Mouse (Mus musculus): ENCODE data around the gene Usp46. TPM values are rescaled to one million over a fixed set of nuclear protein-coding genes. Genes with fewer than 3 reads are reported as not detected.
A peak's percentile ranks its signal among the peaks of the same experiment; 100 is the strongest.
"Not testable (repeated sequence)": the region's sequence is repeated elsewhere in the genome, so short reads cannot be mapped to it uniquely, and the experiment has no call there.

Gene Usp46
- polyA plus RNA-seq, 1 experiment from 2014 or later: 24.8 TPM

GRCm38 (mm10) chr5:74092833-74093555 is 24.8 kb upstream of the Usp46 start:
- H3K4me2 ChIP-seq: peak overlapping the region; percentile 84
- under 1% methylated on average over 57 of the region's 57 CpGs for WGBS
- peak overlapping the region; percentile 95 for H3K9ac ChIP-seq
- ATAC-seq: peak; percentile 99
- peaks cover 27% of the 10 kb centered on the region for H3K36me3 ChIP-seq (ENCODE audit: poor library complexity, severe bottlenecking)
- H3K27ac ChIP-seq: peak overlapping the region; percentile 81
- H3K9me3 ChIP-seq (replicated peaks): no peaks in the 10 kb centered on the region
- peaks cover 15% of the 10 kb centered on the region for H3K4me1 ChIP-seq
- H3K27me3 ChIP-seq: no peaks in the 10 kb centered on the region
- H3K4me3 ChIP-seq: peak overlapping the region; percentile 90

- Histone ChIP-seq H3K9ac (no peak overlapping the region), H3K9me3 (replicated peaks) (no peaks in the 10 kb centered on the region), H3K27ac (no peak overlapping the region), H3K27me3 (no peaks in the 10 kb centered on the region), H3K4me3 (peak overlapping the region; percentile 90), H3K36me3 (ENCODE audit: poor library complexity, severe bottlenecking) (peaks cover 23% of the 10 kb centered on the region), H3K4me2 (peak overlapping the region; percentile 84), H3K4me1 (peaks cover 15% of the 10 kb centered on the region)
- 47% methylated on average over 4 of the region's 4 CpGs for WGBS
- no peak for ATAC-seq
These were observed 24.2 kb upstream of the Usp46 start for GRCm38 (mm10) chr5:74092481-74092832.

GRCm38 (mm10) chr5:74089643-74090042 is 21.4 kb upstream of the Usp46 start:
- Histone ChIP-seq H3K9ac (no peak overlapping the region), H3K27me3 (no peaks in the 10 kb centered on the region), H3K9me3 (replicated peaks) (no peaks in the 10 kb centered on the region), H3K4me1 (peaks cover 10% of the 10 kb centered on the region), H3K4me3 (no peak overlapping the region), H3K27ac (no peak overlapping the region), H3K36me3 (ENCODE audit: poor library complexity, severe bottlenecking) (peaks cover under 1% of the 10 kb centered on the region), H3K4me2 (no peak overlapping the region)
- ATAC-seq: no peak
- 90% methylated on average over 3 of the region's 3 CpGs for WGBS

GRCm38 (mm10) chr5:74081756-74082155 is 13.5 kb upstream of the Usp46 start:
- no peak overlapping the region for H3K4me2 ChIP-seq
- H3K36me3 ChIP-seq (ENCODE audit: poor library complexity, severe bottlenecking): no peaks in the 10 kb centered on the region
- no peaks in the 10 kb centered on the region for H3K4me1 ChIP-seq
- H3K27ac ChIP-seq: no peak overlapping the region
- H3K27me3 ChIP-seq: peaks cover 16% of the 10 kb centered on the region
- 93% methylated on average over 6 of the region's 6 CpGs for WGBS
- no peak overlapping the region for H3K9ac ChIP-seq
- H3K4me3 ChIP-seq: no peak overlapping the region
- no peaks in the 10 kb centered on the region for H3K9me3 ChIP-seq (replicated peaks)
- ATAC-seq: no peak

GRCm38 (mm10) chr5:74078861-74079615 is 10.8 kb upstream of the Usp46 start:
- no peaks in the 10 kb centered on the region for H3K36me3 ChIP-seq (ENCODE audit: poor library complexity, severe bottlenecking)
- WGBS: 83% methylated on average over 11 of the region's 11 CpGs
- no peaks in the 10 kb centered on the region for H3K9me3 ChIP-seq (replicated peaks)
- H3K4me2 ChIP-seq: no peak overlapping the region
- H3K27ac ChIP-seq: no peak overlapping the region
- no peaks in the 10 kb centered on the region for H3K4me1 ChIP-seq
- H3K4me3 ChIP-seq: no peak overlapping the region
- ATAC-seq: no peak
- peaks cover 20% of the 10 kb centered on the region for H3K27me3 ChIP-seq
- no peak overlapping the region for H3K9ac ChIP-seq

GRCm38 (mm10) chr5:74078400-74078799 is 10.2 kb upstream of the Usp46 start:
- H3K4me1 ChIP-seq: no peaks in the 10 kb centered on the region
- no peak overlapping the region for H3K9ac ChIP-seq
- no peak overlapping the region for H3K4me3 ChIP-seq
- no peak overlapping the region for H3K4me2 ChIP-seq
- no peaks in the 10 kb centered on the region for H3K9me3 ChIP-seq (replicated peaks)
- peaks cover 20% of the 10 kb centered on the region for H3K27me3 ChIP-seq
- no peaks in the 10 kb centered on the region for H3K36me3 ChIP-seq (ENCODE audit: poor library complexity, severe bottlenecking)
- H3K27ac ChIP-seq: no peak overlapping the region
- WGBS: 93% methylated on average over 1 of the region's 1 CpGs
- no peak for ATAC-seq

- Histone ChIP-seq H3K9ac (no peak overlapping the region), H3K27me3 (peaks cover 20% of the 10 kb centered on the region), H3K9me3 (replicated peaks) (no peaks in the 10 kb centered on the region), H3K4me2 (no peak overlapping the region), H3K4me1 (no peaks in the 10 kb centered on the region), H3K4me3 (no peak overlapping the region), H3K36me3 (ENCODE audit: poor library complexity, severe bottlenecking) (no peaks in the 10 kb centered on the region), H3K27ac (no peak overlapping the region)
- ATAC-seq: no peak
- 37% methylated on average over 8 of the region's 8 CpGs for WGBS
These were observed 9.7 kb upstream of the Usp46 start for GRCm38 (mm10) chr5:74077959-74078358.

- Histone ChIP-seq H3K4me3 (no peak overlapping the region), H3K4me2 (no peak overlapping the region), H3K9me3 (replicated peaks) (no peaks in the 10 kb centered on the region), H3K27ac (no peak overlapping the region), H3K27me3 (peaks cover 20% of the 10 kb centered on the region), H3K4me1 (no peaks in the 10 kb centered on the region), H3K9ac (no peak overlapping the region), H3K36me3 (ENCODE audit: poor library complexity, severe bottlenecking) (no peaks in the 10 kb centered on the region)
- 4% methylated on average over 9 of the region's 9 CpGs for WGBS
- ATAC-seq: no peak
These were observed 8.5 kb upstream of the Usp46 start for GRCm38 (mm10) chr5:74076759-74077158.

- WGBS: 90% methylated on average over 5 of the region's 5 CpGs
- H3K9me3 ChIP-seq (replicated peaks); H3K27me3 ChIP-seq; H3K4me3 ChIP-seq; ATAC-seq; H3K9ac ChIP-seq; H3K4me2 ChIP-seq; H3K36me3 ChIP-seq (ENCODE audit: poor library complexity, severe bottlenecking); H3K27ac ChIP-seq: not testable (repeated sequence)
- peaks cover 25% of the 10 kb centered on the region for H3K4me1 ChIP-seq
These were observed 2.3 kb upstream of the Usp46 start for GRCm38 (mm10) chr5:74070564-74070963.

GRCm38 (mm10) chr5:74068714-74069321 is 587 bp upstream of the Usp46 start:
- peak; percentile 46 for ATAC-seq
- WGBS: 2% methylated on average over 18 of the region's 18 CpGs
- H3K4me3 ChIP-seq: peak overlapping the region; percentile 71
- H3K9me3 ChIP-seq (replicated peaks): no peaks in the 10 kb centered on the region
- no peaks in the 10 kb centered on the region for H3K36me3 ChIP-seq (ENCODE audit: poor library complexity, severe bottlenecking)
- no peaks in the 10 kb centered on the region for H3K27me3 ChIP-seq
- H3K4me1 ChIP-seq: peaks cover 31% of the 10 kb centered on the region
- H3K9ac ChIP-seq: peak overlapping the region; percentile 86
- H3K27ac ChIP-seq: peak overlapping the region; percentile 78
- peak overlapping the region; percentile 88 for H3K4me2 ChIP-seq

- Histone ChIP-seq H3K27ac (no peak overlapping the region), H3K36me3 (ENCODE audit: poor library complexity, severe bottlenecking) (no peaks in the 10 kb centered on the region), H3K4me1 (peaks cover 31% of the 10 kb centered on the region), H3K4me2 (peak overlapping the region; percentile 88), H3K4me3 (peak overlapping the region; percentile 71), H3K27me3 (no peaks in the 10 kb centered on the region), H3K9ac (peak overlapping the region; percentile 86), H3K9me3 (replicated peaks) (no peaks in the 10 kb centered on the region)
- no peak for ATAC-seq
- 7% methylated on average over 4 of the region's 4 CpGs for WGBS
These were observed 885 bp downstream of the Usp46 start for GRCm38 (mm10) chr5:74067346-74067745.

- 50% methylated on average over 12 of the region's 12 CpGs for WGBS
- Histone ChIP-seq H3K4me1 (peaks cover 32% of the 10 kb centered on the region), H3K4me2 (peak overlapping the region; percentile 88), H3K9ac (peak overlapping the region; percentile 86), H3K9me3 (replicated peaks) (no peaks in the 10 kb centered on the region), H3K4me3 (peak overlapping the region; percentile 21), H3K27me3 (no peaks in the 10 kb centered on the region), H3K27ac (0 out of 2 replicates have a peak overlapping the region, but pooled peaks have one; percentile 25), H3K36me3 (ENCODE audit: poor library complexity, severe bottlenecking) (no peaks in the 10 kb centered on the region)
- ATAC-seq: no peak
These were observed 1.7 kb downstream of the Usp46 start for GRCm38 (mm10) chr5:74066416-74067115.
